Mouse (Mus musculus): ENCODE measurements around the gene Psmd13.

- TF ChIP-seq POLR2A (IDR thresholded peaks at IDR 0.05; ENCODE audit: insufficient read depth, low read depth, low read length) (no peak; the same call in 1 of the 2 replicates), CTCF (IDR thresholded peaks at IDR 0.05) (peak; percentile 89), EP300 (IDR thresholded peaks at IDR 0.05; ENCODE audit: insufficient read depth, low read depth, low read length) (peak; percentile 97)
Observed at GRCm38 (mm10) chr7:140844905-140845665, 36.7 kb upstream of the Psmd13 start, which contains the start of gene Scgb1c1.

Data from heart, adult 2 months (tissue).